Mouse (Mus musculus) cortical plate, adult 2 months (tissue): Measurements from ENCODE around the gene Dbn1.

ENCODE experiments used
- CTCF ChIP-seq: fragments of 200-500 bp; IDR thresholded peaks from 2 replicates; pipeline ENCODE4 v1.5.1; 2011; ENCODE audit warnings: mild to moderate bottlenecking, control low read depth, low read length; ENCODE audit not compliant: insufficient read depth; ENCODE audit errors: extremely low read depth
- POLR2A ChIP-seq: fragments of 200-500 bp; IDR thresholded peaks from 2 replicates; pipeline ENCODE4 v1.6.1; 2011; ENCODE audit warnings: mild to moderate bottlenecking, low read length, control low read depth; ENCODE audit not compliant: insufficient read depth; ENCODE audit errors: extremely low read depth

GRCm38 (mm10) chr13:55494883-55495621 is 7.1 kb upstream of the Dbn1 start:
- TF ChIP-seq CTCF: no peak
- no peak for TF ChIP-seq POLR2A
